Mouse (Mus musculus) olfactory bulb, adult 2 months (tissue): ENCODE results near the gene Sart1.

ENCODE experiments used
- CTCF ChIP-seq: fragments of 200-500 bp; IDR thresholded peaks from 2 replicates; pipeline ENCODE4 v1.5.1; 2012; ENCODE audit warnings: low read depth, mild to moderate bottlenecking, low read length, moderate library complexity; ENCODE audit not compliant: insufficient read depth
- POLR2A ChIP-seq: fragments of 200-500 bp; IDR thresholded peaks from 2 replicates; pipeline ENCODE4 v1.6.1; 2012; ENCODE audit warnings: mild to moderate bottlenecking, low read depth, low read length, moderate library complexity; ENCODE audit not compliant: insufficient read depth

DNA sequence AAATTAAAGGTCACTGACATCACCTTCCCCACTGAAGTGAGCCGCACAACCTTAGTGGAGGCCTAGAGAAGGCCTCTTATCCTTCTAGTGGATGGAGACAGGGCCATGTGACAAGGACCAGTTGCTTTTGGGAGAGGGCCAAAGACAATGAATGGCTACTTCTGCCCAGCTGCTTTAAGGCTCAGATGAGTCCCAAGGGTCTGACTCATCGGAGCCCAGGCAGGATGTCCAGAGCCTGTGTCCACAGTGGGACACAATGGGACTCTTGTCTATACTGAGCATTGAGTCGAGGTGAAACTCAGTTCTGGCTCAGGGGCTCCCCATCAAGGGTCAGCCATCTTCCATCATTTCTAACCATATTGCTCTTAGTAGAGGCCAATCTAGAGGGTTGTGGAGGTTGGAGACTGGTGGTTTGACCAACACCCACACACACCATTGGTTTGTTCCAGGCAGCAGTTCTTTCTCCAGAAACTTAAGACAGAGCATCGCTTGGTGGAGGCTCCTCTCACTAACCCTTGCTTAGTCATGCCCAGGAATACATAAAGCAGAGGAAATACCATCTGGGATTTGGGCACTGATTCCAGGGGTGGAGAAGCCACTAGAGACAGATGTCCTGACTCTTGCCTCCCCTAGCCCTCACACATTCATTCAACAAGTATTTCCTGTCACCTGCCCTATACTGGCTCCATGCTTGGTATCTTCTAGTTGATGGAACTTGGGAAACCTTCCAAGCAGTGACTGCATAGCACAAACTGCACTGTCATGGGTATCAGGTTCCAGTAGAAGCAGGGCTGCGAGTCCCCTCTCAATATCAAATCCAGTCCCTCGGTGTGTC is 43.0 kb downstream of the Sart1 start:
- no peak for TF ChIP-seq CTCF
- TF ChIP-seq POLR2A = no peak
